Mouse (Mus musculus): ENCODE results near the gene Asic3. TPM values are rescaled to one million over a fixed set of nuclear protein-coding genes. Genes with fewer than 3 reads are reported as not detected.

Gene Asic3
- polyA plus RNA-seq, 1 experiment = not detected

GRCm38 (mm10) chr5:24385887-24386550, 27.2 kb upstream of the Asic3 start:
- H3K4me1 ChIP-seq = peaks cover 76% of the 10 kb centered on the region

GRCm38 (mm10) chr5:24387264-24388241, 25.6 kb upstream of the Asic3 start:
- TF ChIP-seq FLI1 (IDR thresholded peaks at IDR 0.05; ENCODE audit: low read length) (no peak), GATA1 (IDR thresholded peaks at IDR 0.05; ENCODE audit: borderline replicate concordance, low read length) (no peak)
- Histone ChIP-seq H3K4me3 (replicated peaks) (peak overlapping the region; percentile 93), H3K36me3 (replicated peaks; ENCODE audit: low read length) (peaks cover 13% of the 10 kb centered on the region), H3K4me1 (peaks cover 76% of the 10 kb centered on the region), H3K9me3 (no peaks in the 10 kb centered on the region), H3K27me3 (replicated peaks) (peaks cover 53% of the 10 kb centered on the region)

More at GRCm38 (mm10) chr5:24385887-24386550, 27.2 kb upstream of the Asic3 start:
- Histone ChIP-seq H3K9me3 (no peaks in the 10 kb centered on the region), H3K4me3 (replicated peaks) (no peak overlapping the region), H3K36me3 (replicated peaks; ENCODE audit: low read length) (peaks cover 13% of the 10 kb centered on the region), H3K27me3 (replicated peaks) (peaks cover 68% of the 10 kb centered on the region)
- no peak for TF ChIP-seq FLI1 (IDR thresholded peaks at IDR 0.05; ENCODE audit: low read length)
- TF ChIP-seq GATA1 (IDR thresholded peaks at IDR 0.05; ENCODE audit: borderline replicate concordance, low read length) = no peak

GRCm38 (mm10) chr5:24388246-24388915, 24.8 kb upstream of the Asic3 start:
- H3K4me1 ChIP-seq = peaks cover 78% of the 10 kb centered on the region
- H3K9me3 ChIP-seq = no peaks in the 10 kb centered on the region
- peak overlapping the region; percentile 93 for H3K4me3 ChIP-seq (replicated peaks)
- no peak for TF ChIP-seq GATA1 (IDR thresholded peaks at IDR 0.05; ENCODE audit: borderline replicate concordance, low read length)
- TF ChIP-seq FLI1 (IDR thresholded peaks at IDR 0.05; ENCODE audit: low read length) = no peak
- H3K27me3 ChIP-seq (replicated peaks) = peaks cover 45% of the 10 kb centered on the region
- H3K36me3 ChIP-seq (replicated peaks; ENCODE audit: low read length) = peaks cover 13% of the 10 kb centered on the region

GRCm38 (mm10) chr5:24389011-24389657, 24.1 kb upstream of the Asic3 start:
- no peaks in the 10 kb centered on the region for H3K9me3 ChIP-seq
- TF ChIP-seq FLI1 (IDR thresholded peaks at IDR 0.05; ENCODE audit: low read length) (no peak), GATA1 (IDR thresholded peaks at IDR 0.05; ENCODE audit: borderline replicate concordance, low read length) (no peak)
- H3K36me3 ChIP-seq (replicated peaks; ENCODE audit: low read length) = peaks cover 13% of the 10 kb centered on the region
- peak overlapping the region; percentile 93 for H3K4me3 ChIP-seq (replicated peaks)
- peaks cover 78% of the 10 kb centered on the region for H3K4me1 ChIP-seq
- peaks cover 41% of the 10 kb centered on the region for H3K27me3 ChIP-seq (replicated peaks)

GRCm38 (mm10) chr5:24389658-24390020, 23.6 kb upstream of the Asic3 start:
- TF ChIP-seq GATA1 (IDR thresholded peaks at IDR 0.05; ENCODE audit: borderline replicate concordance, low read length) (no peak), FLI1 (IDR thresholded peaks at IDR 0.05; ENCODE audit: low read length) (no peak)
- Histone ChIP-seq H3K9me3 (no peaks in the 10 kb centered on the region), H3K27me3 (replicated peaks) (peaks cover 38% of the 10 kb centered on the region), H3K4me1 (peaks cover 76% of the 10 kb centered on the region), H3K4me3 (replicated peaks) (peak overlapping the region; percentile 80), H3K36me3 (replicated peaks; ENCODE audit: low read length) (peaks cover 13% of the 10 kb centered on the region)

GRCm38 (mm10) chr5:24391864-24392263, 21.3 kb upstream of the Asic3 start, which contains the start of gene Atg9b:
Gene Atg9b (minus strand): TSS chr5:24392143.
- peaks cover 66% of the 10 kb centered on the region for H3K4me1 ChIP-seq
- no peak within 1 kb of the TSS for H3K4me3 ChIP-seq (replicated peaks)
- no peaks in the 10 kb centered on the region for H3K9me3 ChIP-seq
- H3K36me3 ChIP-seq (replicated peaks; ENCODE audit: low read length) = no peaks in the 10 kb centered on the region
- H3K27me3 ChIP-seq (replicated peaks) = peaks cover 19% of the 10 kb centered on the region
- TF ChIP-seq FLI1 (IDR thresholded peaks at IDR 0.05; ENCODE audit: low read length) (no peak), GATA1 (IDR thresholded peaks at IDR 0.05; ENCODE audit: borderline replicate concordance, low read length) (no peak)

- H3K4me1 ChIP-seq = peaks cover 57% of the 10 kb centered on the region
- no peak for TF ChIP-seq FLI1 (IDR thresholded peaks at IDR 0.05; ENCODE audit: low read length)
- no peak for TF ChIP-seq GATA1 (IDR thresholded peaks at IDR 0.05; ENCODE audit: borderline replicate concordance, low read length)
These were observed 20.5 kb upstream of the Asic3 start for GRCm38 (mm10) chr5:24392724-24393123.

GRCm38 (mm10) chr5:24393392-24393997, 19.7 kb upstream of the Asic3 start, which contains the start of gene Abcb8:
Gene Abcb8 (plus strand): TSS chr5:24393663.
- Histone ChIP-seq H3K27me3 (replicated peaks) (peaks cover 6% of the 10 kb centered on the region), H3K4me1 (peaks cover 54% of the 10 kb centered on the region), H3K9me3 (no peaks in the 10 kb centered on the region), H3K4me3 (replicated peaks) (peak within 1 kb of the TSS; percentile 94), H3K36me3 (replicated peaks; ENCODE audit: low read length) (no peaks in the 10 kb centered on the region)
- TF ChIP-seq GATA1 (IDR thresholded peaks at IDR 0.05; ENCODE audit: borderline replicate concordance, low read length) = no peak
- TF ChIP-seq FLI1 (IDR thresholded peaks at IDR 0.05; ENCODE audit: low read length) = no peak

More at GRCm38 (mm10) chr5:24392724-24393123, 20.5 kb upstream of the Asic3 start:
- Histone ChIP-seq H3K27me3 (replicated peaks) (peaks cover 11% of the 10 kb centered on the region), H3K4me3 (replicated peaks) (no peak overlapping the region), H3K36me3 (replicated peaks; ENCODE audit: low read length) (no peaks in the 10 kb centered on the region), H3K9me3 (no peaks in the 10 kb centered on the region)

All from megakaryocyte, embryonic 14.5 days (primary cell).